Mouse (Mus musculus) heart, adult 18-20 months (tissue): ENCODE results near the gene Stim2. TPM values are rescaled to one million over a fixed set of nuclear protein-coding genes. Genes with fewer than 3 reads are reported as not detected.
A peak's percentile ranks its signal among the peaks of the same experiment; 100 is the strongest.

Experiments used
- DNase-seq, 2 experiments: peaks; one replicate each; pipeline ENCODE4 v3.0.0; 2021 to 2022; ENCODE audit warnings: mixed read lengths in 1 of 2
- total RNA-seq, 2 experiments: library from RNA; stranded (reverse); gene quantifications; 2 replicates each; pipeline ENCODE4 v1.2.3; 2021

The Stim2 gene
- total RNA-seq, 2 experiments from 2014 or later = 14.0 to 15.3 TPM

DNA sequence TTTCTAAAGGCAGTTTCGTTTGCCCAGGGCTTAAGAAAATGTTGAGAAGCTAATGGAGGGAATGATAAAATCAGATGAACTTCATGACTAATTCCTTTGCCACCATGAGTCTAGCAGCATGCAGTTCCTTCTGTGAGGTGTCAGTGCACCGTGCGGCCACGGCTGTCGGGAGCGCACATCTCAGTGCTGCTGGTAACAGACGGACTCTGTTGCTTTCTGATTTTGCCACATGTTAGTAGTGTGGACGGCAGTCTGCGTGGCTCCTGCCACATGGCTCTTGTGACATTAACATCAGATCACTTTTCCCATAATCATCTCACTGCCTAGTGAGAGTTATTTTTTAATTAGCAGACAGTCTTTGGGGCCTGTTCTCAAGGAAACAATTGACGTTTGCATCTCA lies 118.2 kb downstream of the Stim2 start:
- no peak for DNase-seq

GRCm38 (mm10) chr5:54118410-54119212 lies 120.3 kb downstream of the Stim2 start:
- no peak for DNase-seq

GRCm38 (mm10) chr5:54148091-54148795 lies 149.9 kb downstream of the Stim2 start:
- DNase-seq = no peak

- DNase-seq = peak in 1 of 2 experiments; percentile 55
Measured at GRCm38 (mm10) chr5:54154503-54155226, 156.4 kb downstream of the Stim2 start.

- no peak for DNase-seq
Measured at GRCm38 (mm10) chr5:54155227-54155776, 157.0 kb downstream of the Stim2 start.

DNA sequence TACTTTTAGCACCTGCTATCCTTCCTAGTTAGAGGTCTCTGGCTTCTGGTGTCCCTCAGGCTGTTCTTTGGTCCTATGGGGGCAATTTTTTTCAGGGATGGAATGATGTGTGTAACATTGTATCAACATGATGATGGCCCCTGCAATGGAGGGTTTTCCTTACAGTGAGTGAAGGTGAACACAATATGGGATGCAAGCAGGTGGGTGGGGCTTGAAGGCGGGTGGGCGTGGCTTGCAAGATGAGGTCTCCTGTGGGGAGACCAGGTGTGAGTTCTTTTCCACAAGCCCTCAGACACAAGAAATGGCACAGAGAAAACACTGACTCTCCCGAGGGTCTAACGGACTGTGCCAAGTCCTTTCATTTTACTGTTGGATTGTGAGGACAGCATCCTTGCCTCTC lies 157.6 kb downstream of the Stim2 start:
- DNase-seq = no peak

DNA sequence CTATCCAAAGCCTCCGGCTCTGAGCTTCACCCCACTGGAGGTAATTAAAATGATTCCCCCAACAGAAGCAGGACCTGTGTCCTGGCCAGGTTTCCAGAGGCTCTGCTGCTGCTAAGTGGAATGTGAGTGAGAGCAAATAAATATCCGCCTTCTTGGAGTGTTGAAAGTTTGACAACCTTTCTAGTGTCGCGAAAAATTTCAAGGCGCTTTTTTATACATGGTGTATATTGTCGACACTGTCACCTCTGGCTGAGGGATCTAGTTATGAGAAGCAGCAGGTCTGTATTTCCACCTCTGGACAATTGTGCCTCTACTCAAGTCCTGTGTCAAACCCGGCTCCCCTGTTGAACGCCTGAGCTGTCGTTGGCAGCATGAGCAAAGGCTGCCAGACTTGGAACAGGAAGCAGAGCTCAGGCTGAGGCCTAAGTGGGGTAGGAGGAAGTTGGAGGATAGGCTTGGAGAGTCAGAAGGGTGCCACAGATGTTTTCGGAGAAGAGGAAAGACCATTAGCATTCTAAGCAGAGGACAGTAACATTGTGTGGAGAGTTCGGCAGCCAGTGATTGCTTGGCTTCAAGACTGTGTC lies 158.7 kb downstream of the Stim2 start:
- DNase-seq = no peak

GRCm38 (mm10) chr5:54158230-54158629 lies 159.9 kb downstream of the Stim2 start:
- DNase-seq = peak; percentile 33 to 36

DNA sequence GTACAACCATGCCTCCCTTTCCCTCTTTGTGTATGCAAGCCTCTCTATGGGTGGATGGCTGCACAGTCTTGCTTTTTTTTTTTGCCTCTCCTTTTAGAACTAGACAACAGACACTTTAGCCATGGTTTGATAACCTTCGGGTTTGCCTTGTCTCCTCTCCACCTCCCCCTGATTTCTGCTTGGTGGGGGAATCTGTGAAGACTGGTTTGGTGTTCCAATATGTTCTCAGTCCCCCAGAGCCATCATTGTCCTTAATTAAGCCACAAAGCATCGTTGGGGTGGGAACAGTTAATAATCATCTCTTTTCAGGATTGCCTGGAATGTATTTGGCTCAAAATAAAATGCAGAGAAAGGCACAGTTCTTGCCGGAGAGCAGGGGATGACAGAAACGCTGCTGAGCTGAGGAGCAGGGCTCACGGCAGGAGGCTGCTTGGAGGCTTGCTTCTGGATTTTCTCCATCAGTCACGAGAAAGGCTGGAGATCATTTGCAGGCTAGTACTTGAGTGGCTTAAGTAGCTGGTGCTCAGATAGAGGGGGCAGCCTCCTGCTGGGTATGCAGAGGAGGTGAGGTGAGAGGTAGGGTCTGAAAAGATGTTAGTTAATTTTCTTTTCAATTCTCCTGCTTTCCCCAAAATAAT lies 161.0 kb downstream of the Stim2 start:
- DNase-seq = peak in 1 of 2 experiments; percentile 12

- DNase-seq = no peak
Measured at GRCm38 (mm10) chr5:54160561-54160960, 162.3 kb downstream of the Stim2 start.

GRCm38 (mm10) chr5:54163890-54164289 lies 165.6 kb downstream of the Stim2 start:
- no peak for DNase-seq

Other genes starting within 250 kb of the Stim2 start
- 10 to 100 TPM; 17.2 to 18.5 TPM for gene Tbc1d19, start 188.9 kb upstream of the Stim2 start, total RNA-seq